ENCODE assay signal across 19 mouse cellular contexts in the genomic region with DNA sequence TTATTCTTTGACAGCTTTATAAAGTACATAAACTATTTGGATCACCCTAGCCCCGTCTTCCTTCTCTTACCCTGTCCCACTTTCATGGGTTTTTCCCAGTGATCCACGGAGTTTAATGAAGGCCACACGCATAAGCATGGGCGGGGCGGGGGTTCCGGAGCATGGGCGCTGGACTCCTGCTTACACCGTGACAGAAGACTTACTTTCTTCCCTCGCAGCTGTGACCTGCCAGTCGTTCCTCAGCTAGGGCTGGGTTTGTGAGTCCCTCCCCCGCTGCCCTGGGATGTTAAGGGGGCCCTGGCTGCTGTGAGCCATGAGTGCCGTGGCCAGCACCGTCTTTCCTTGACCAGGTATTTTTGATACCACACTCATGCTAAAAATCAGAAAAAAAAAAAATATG. TPM values are rescaled to one million over a fixed set of nuclear protein-coding genes. Genes with fewer than 3 reads are reported as not detected.
DNase-seq lines count a peak whose midpoint lies in the region; ATAC-seq and TF ChIP-seq lines count a peak whose summit lies in the region.
"Had no signal": no experiment of that assay in that cellular context is flagged by ENCODE, and none has a peak within 500 bp of the region (broad histone marks: within the 10 kb centered on the region; RNA-seq: fewer than 3 reads in every experiment).

No protein-coding gene starts in this region.

- no peaks in the 10 kb centered on the region for H3K79me2 ChIP-seq in macrophage (ENCODE audit: inconsistent target)

- no peak overlapping the region for H3K9ac ChIP-seq in kidney, embryonic 16.5 days (replicated peaks; ENCODE audit: low read length)
- H3K9ac ChIP-seq: forebrain, embryonic 13.5 days; stomach, embryonic 15.5 days had no signal

- peak; percentile 85 for ATAC-seq in kidney, embryonic 16.5 days (ENCODE audit: low FRiP score, low TSS enrichment)
- ATAC-seq: forebrain, embryonic 13.5 days had no signal

- peak overlapping the region; percentile 14 for H3K4me2 ChIP-seq in kidney, embryonic 16.5 days (replicated peaks; ENCODE audit: low read depth, low read length)
- H3K4me2 ChIP-seq: forebrain, embryonic 13.5 days; stomach, embryonic 15.5 days had no signal

- no peaks in the 10 kb centered on the region for H3K27me3 ChIP-seq in kidney, embryonic 16.5 days (ENCODE audit: insufficient read depth, low read length)
- no peaks in the 10 kb centered on the region for H3K27me3 ChIP-seq in thymus, adult 2 months (ENCODE audit: control insufficient read depth, insufficient read depth, low read length)
- H3K27me3 ChIP-seq: forebrain, embryonic 13.5 days; stomach, embryonic 15.5 days had no signal

- no peak for DNase-seq in kidney, postnatal 36 days
- peak; percentile 38 for DNase-seq in thymus, adult 2 months
- no peak for DNase-seq in thymus, postnatal 25 days
- no peak for DNase-seq in lung, postnatal 36 days
- DNase-seq in right cerebral cortex, postnatal 10 days (ENCODE audit: low spot score in 2 of 2): no peak
- DNase-seq: cerebellum, adult 11-12 months; retina, postnatal 1 day had no signal

- H3K27ac ChIP-seq in kidney, embryonic 16.5 days (ENCODE audit: low read length): peak overlapping the region; percentile 41; the same call in 1 of the 2 replicates
- H3K27ac ChIP-seq in thymus, adult 2 months (ENCODE audit: control insufficient read depth, insufficient read depth, low read length): peak overlapping the region; percentile 74
- H3K27ac ChIP-seq in macrophage: peak overlapping the region; percentile 69
- H3K27ac ChIP-seq: forebrain, embryonic 13.5 days; heart, adult 2 months; layer of hippocampus, adult 2 months; left cerebral cortex, adult 2 months had no signal

- H3K4me1 ChIP-seq in kidney, embryonic 16.5 days (ENCODE audit: insufficient read depth, low read length): peaks cover 18% of the 10 kb centered on the region
- H3K4me1 ChIP-seq in thymus, adult 2 months (replicated peaks; ENCODE audit: control insufficient read depth, insufficient read depth, low read length): peaks cover 57% of the 10 kb centered on the region
- H3K4me1 ChIP-seq: forebrain, embryonic 13.5 days; stomach, embryonic 15.5 days had no signal

- peaks cover 12% of the 10 kb centered on the region; the same call in 1 of the 2 replicates for H3K36me3 ChIP-seq in kidney, embryonic 16.5 days (ENCODE audit: insufficient read depth, low read length)
- H3K36me3 ChIP-seq in thymus, adult 2 months (ENCODE audit: control insufficient read depth, insufficient read depth, low read length): no peaks in the 10 kb centered on the region
- H3K36me3 ChIP-seq in macrophage (ENCODE audit: inconsistent target): no peaks in the 10 kb centered on the region

- no peaks in the 10 kb centered on the region for H3K9me3 ChIP-seq in kidney, embryonic 16.5 days (ENCODE audit: low read length)
- H3K9me3 ChIP-seq: forebrain, embryonic 13.5 days; stomach, embryonic 15.5 days had no signal

- TF ChIP-seq CTCF in thymus, adult 2 months (IDR thresholded peaks at IDR 0.05; ENCODE audit: borderline replicate concordance, control insufficient read depth, extremely low read depth, insufficient read depth, low read length, poor library complexity): no peak

- no peak for TF ChIP-seq POLR2A in thymus, adult 2 months (IDR thresholded peaks at IDR 0.05; ENCODE audit: control insufficient read depth, extremely low read depth, insufficient read depth, low read length, poor library complexity)

- no peak overlapping the region for H3K4me3 ChIP-seq in kidney, embryonic 16.5 days (ENCODE audit: low read length)
- no peak overlapping the region for H3K4me3 ChIP-seq in thymus, adult 2 months (ENCODE audit: control insufficient read depth, insufficient read depth, low read length)
- no peak overlapping the region for H3K4me3 ChIP-seq in macrophage (ENCODE audit: inconsistent target)
- H3K4me3 ChIP-seq: forebrain, embryonic 13.5 days; heart, adult 2 months; layer of hippocampus, adult 2 months; left cerebral cortex, adult 2 months; stomach, embryonic 15.5 days had no signal

- 17% methylated on average over 13 of the region's 13 CpGs for WGBS in kidney, embryonic 16.5 days
- 57% methylated on average over 13 of the region's 13 CpGs for WGBS in thymus, adult 2 months
- WGBS in macrophage (ENCODE audit: missing documents): 79% methylated on average over 13 of the region's 13 CpGs

RNA-seq across cellular contexts. Expression of a gene that starts 21.7 kb away (rescaled TPM):
- not detected in 2 replicates for polyA plus RNA-seq in kidney, embryonic 16.5 days (2015; fragmentation: Nextera tagmentation; extraction: Ambion mirVana)
- polyA plus RNA-seq in thymus, adult 2 months (2012; rRNA removed): 0.38 and 0.43 TPM in 2 replicates
- total RNA-seq in macrophage (2018; cell fraction: chromatin; rRNA removed): 1 to 10 TPM in 2 of 26 experiments, under 1 TPM in 1, not detected in 23; 0.75 to 1.3 (median 1.1) TPM
- not detected for total RNA-seq in macrophage (2018; cell fraction: cytosol; rRNA removed)
- 1 to 10 TPM in 3 of 26 experiments, under 1 TPM in 5, not detected in 18; 0.61 to 2.4 (median 0.92) TPM for total RNA-seq in macrophage (2018; cell fraction: nucleus; rRNA removed)
- polyA plus RNA-seq in macrophage (2018): not detected in 3 replicates
- total RNA-seq: adrenal gland, postnatal 36 days; common myeloid progenitor, adult 5-6 weeks; heart, adult 2 months; heart, postnatal 36 days; layer of hippocampus, adult 2 months; left cerebral cortex, adult 2 months; megakaryocyte progenitor cell, adult 5-6 weeks had no signal
- polyA plus RNA-seq: forebrain, embryonic 13.5 days; heart, adult 2 months; neural tube, embryonic 14.5 days; stomach, embryonic 15.5 days had no signal

RNA-seq across cellular contexts. Expression of a gene that starts 47.8 kb away (rescaled TPM):
- polyA plus RNA-seq in kidney, embryonic 16.5 days (2015; fragmentation: Nextera tagmentation; extraction: Ambion mirVana): 4.0 and 4.9 TPM in 2 replicates
- polyA plus RNA-seq in thymus, adult 2 months (2012; rRNA removed): 10.1 and 10.3 TPM in 2 replicates
- 1 to 10 TPM in 13 of 26 experiments, under 1 TPM in 10, not detected in 3; 0.39 to 6.8 (median 1.9) TPM for total RNA-seq in macrophage (2018; cell fraction: chromatin; rRNA removed)
- total RNA-seq in macrophage (2018; cell fraction: cytosol; rRNA removed): 10 to 100 TPM in 1 of 26 experiments, 1 to 10 TPM in 19, under 1 TPM in 6; 0.40 to 10.8 (median 3.0) TPM
- total RNA-seq in macrophage (2018; cell fraction: nucleus; rRNA removed): 10 to 100 TPM in 1 of 26 experiments, 1 to 10 TPM in 19, under 1 TPM in 6; 0.17 to 27.4 (median 2.0) TPM
- polyA plus RNA-seq in macrophage (2018): 2.6 to 26.1 TPM (median 8.0 TPM) in 3 replicates
